Mouse (Mus musculus) MEL (cell line): ENCODE results near the gene Mipol1. TPM values are rescaled to one million over a fixed set of nuclear protein-coding genes. Genes with fewer than 3 reads are reported as not detected.

ENCODE experiments used
- DNase-seq: peaks from one replicate; pipeline ENCODE4 v3.0.0; 2011; ENCODE audit warnings: low read depth, low spot score
- H3K27ac ChIP-seq: 2 replicates; pipeline ENCODE4 v1.5.1; 2012; ENCODE audit warnings: low read depth, mild to moderate bottlenecking, control low read depth, low read length, moderate library complexity; ENCODE audit not compliant: control insufficient read depth
- H3K27me3 ChIP-seq, 2 experiments: fragments of 150-350 bp in 1 of 2; sonication (generic) in 1 of 2; 2 replicates each; pipeline ENCODE4 v1.6.1; 2012; ENCODE audit warnings: low read length in 2 of 2, mild to moderate bottlenecking in 2 of 2, improper control_type of control experiment in 1 of 2, moderate library complexity in 1 of 2; ENCODE audit not compliant: insufficient read depth in 2 of 2, control insufficient read depth in 1 of 2
- H3K36me3 ChIP-seq, 2 experiments: 2 replicates each; pipeline ENCODE4 v1.6.1; 2012 to 2014; ENCODE audit warnings: low read length in 2 of 2, improper control_type of control experiment in 1 of 2, inconsistent platforms in 1 of 2, mild to moderate bottlenecking in 1 of 2; ENCODE audit not compliant: insufficient read depth in 2 of 2, control insufficient read depth in 1 of 2
- H3K4me1 ChIP-seq, 2 experiments: fragments of 150-350 bp in 1 of 2; sonication (generic) in 1 of 2; 2 replicates each; pipeline ENCODE4 v1.6.1; 2012; ENCODE audit warnings: low read length in 2 of 2, improper control_type of control experiment in 1 of 2, mild to moderate bottlenecking in 1 of 2; ENCODE audit not compliant: insufficient read depth in 2 of 2, control insufficient read depth in 1 of 2
- H3K4me3 ChIP-seq, 2 experiments: fragments of 150-350 bp in 1 of 2; sonication (generic) in 1 of 2; 2 replicates each; pipeline ENCODE4 v1.5.1; 2012; ENCODE audit warnings: low read depth in 2 of 2, low read length in 2 of 2, mild to moderate bottlenecking in 2 of 2, moderate library complexity in 2 of 2, control low read depth in 1 of 2, improper control_type of control experiment in 1 of 2; ENCODE audit not compliant: control insufficient read depth in 1 of 2, insufficient read depth in 1 of 2
- H3K79me2 ChIP-seq: 2 replicates; pipeline ENCODE4 v1.6.1; 2012; ENCODE audit warnings: mild to moderate bottlenecking, low read length, moderate library complexity; ENCODE audit not compliant: control insufficient read depth, poor library complexity, insufficient read depth
- H3K9ac ChIP-seq: 2 replicates; pipeline ENCODE4 v1.6.1; 2012; ENCODE audit warnings: low read depth, mild to moderate bottlenecking, control low read depth, low read length, moderate library complexity; ENCODE audit not compliant: control insufficient read depth, poor library complexity, severe bottlenecking
- H3K9me3 ChIP-seq: fragments of 150-350 bp; sonication (generic); replicated peaks from 2 replicates; pipeline ENCODE4 v1.6.1; 2012; ENCODE audit warnings: mild to moderate bottlenecking, low read length, improper control_type of control experiment, moderate library complexity; ENCODE audit not compliant: insufficient read depth
- CTCF ChIP-seq, 3 experiments: IDR thresholded peaks in 2 of 3; conservative IDR thresholded peaks in 1 of 3; 2 replicates each; pipeline ENCODE4 v1.5.1; 2011 to 2012; ENCODE audit warnings: low read length in 3 of 3, low read depth in 2 of 3, mild to moderate bottlenecking in 2 of 3, improper control_type of control experiment in 1 of 3, inconsistent platforms in 1 of 3, mixed read lengths in 1 of 3, moderate library complexity in 1 of 3; ENCODE audit not compliant: control insufficient read depth in 1 of 3, insufficient read depth in 1 of 3, poor library complexity in 1 of 3, severe bottlenecking in 1 of 3
- E2F4 ChIP-seq: IDR thresholded peaks from 2 replicates; pipeline ENCODE4 v1.6.1; 2011; ENCODE audit warnings: low read depth, low read length, improper control_type of control experiment, borderline replicate concordance
- ELF1 ChIP-seq: IDR thresholded peaks from 2 replicates; pipeline ENCODE4 v1.6.1; 2014; ENCODE audit warnings: low read depth, mild to moderate bottlenecking, inconsistent platforms, low read length, improper control_type of control experiment, moderate library complexity
- ETS1 ChIP-seq: IDR thresholded peaks from 2 replicates; pipeline ENCODE4 v1.6.1; 2012; ENCODE audit warnings: low read depth, mild to moderate bottlenecking, inconsistent platforms, low read length, improper control_type of control experiment, moderate library complexity
- MAFK ChIP-seq: IDR thresholded peaks from 2 replicates; pipeline ENCODE4 v1.6.1; 2011; ENCODE audit warnings: low read depth, mild to moderate bottlenecking, low read length, improper control_type of control experiment, borderline replicate concordance
- MAZ ChIP-seq: IDR thresholded peaks from 2 replicates; pipeline ENCODE4 v1.6.1; 2012; ENCODE audit warnings: low read depth, mild to moderate bottlenecking, inconsistent platforms, low read length, improper control_type of control experiment
- POLR2A ChIP-seq, 2 experiments: IDR thresholded peaks; 2 replicates each; pipeline ENCODE4 v1.6.1; 2011 to 2012; ENCODE audit warnings: low read length in 2 of 2, mild to moderate bottlenecking in 2 of 2, control low read depth in 1 of 2, improper control_type of control experiment in 1 of 2, low read depth in 1 of 2, moderate library complexity in 1 of 2; ENCODE audit not compliant: control insufficient read depth in 1 of 2, insufficient read depth in 1 of 2, poor library complexity in 1 of 2
- POLR2AphosphoS2 ChIP-seq: IDR thresholded peaks from 2 replicates; pipeline ENCODE4 v1.6.1; 2011; ENCODE audit warnings: low read length, improper control_type of control experiment
- SMC3 ChIP-seq: IDR thresholded peaks from 2 replicates; pipeline ENCODE4 v1.6.1; 2011; ENCODE audit warnings: low read depth, low read length, improper control_type of control experiment
- TAL1 ChIP-seq: IDR thresholded peaks from 2 replicates; pipeline ENCODE4 v1.6.1; 2012; ENCODE audit warnings: mild to moderate bottlenecking, inconsistent platforms, low read length, moderate library complexity, mixed read lengths
- TBP ChIP-seq: IDR thresholded peaks from 2 replicates; pipeline ENCODE4 v1.8.0; 2011; ENCODE audit warnings: low read depth, low read length, improper control_type of control experiment
- USF1 ChIP-seq: IDR thresholded peaks from 2 replicates; pipeline ENCODE4 v1.6.1; 2014; ENCODE audit warnings: low read depth, mild to moderate bottlenecking, inconsistent platforms, low read length, improper control_type of control experiment, moderate library complexity
- USF2 ChIP-seq, 2 experiments: IDR thresholded peaks; 2 replicates each; pipeline ENCODE4 v1.6.1; 2011 to 2012; ENCODE audit warnings: improper control_type of control experiment in 2 of 2, low read length in 2 of 2, borderline replicate concordance in 1 of 2, inconsistent platforms in 1 of 2, low read depth in 1 of 2, mild to moderate bottlenecking in 1 of 2; ENCODE audit not compliant: insufficient read depth in 1 of 2
- ZC3H11A ChIP-seq: IDR thresholded peaks from 2 replicates; pipeline ENCODE4 v1.6.1; 2012; ENCODE audit warnings: low read depth, mild to moderate bottlenecking, inconsistent platforms, low read length, improper control_type of control experiment
- ZKSCAN1 ChIP-seq: IDR thresholded peaks from 2 replicates; pipeline ENCODE4 v1.6.1; 2012; ENCODE audit warnings: low read depth, mild to moderate bottlenecking, inconsistent platforms, low read length, improper control_type of control experiment, moderate library complexity
- ZMIZ1 ChIP-seq: IDR thresholded peaks from 2 replicates; pipeline ENCODE4 v1.6.1; 2012; ENCODE audit warnings: low read depth, mild to moderate bottlenecking, inconsistent platforms, low read length, improper control_type of control experiment, moderate library complexity
- polyA plus RNA-seq, 2 experiments: library from polyadenylated mRNA; stranded (reverse) in 1 of 2; unstranded in 1 of 2; fragments of >175 nt in 1 of 2; fragments of >200 nt in 1 of 2; gene quantifications; 2 replicates each; pipeline versions ENCODE4 v1.2.1 to v1.2.4; 2012; ENCODE audit warnings: low replicate concordance in 2 of 2, low read depth in 1 of 2; ENCODE audit not compliant: insufficient read length in 2 of 2, insufficient read depth in 1 of 2, missing spikeins in 1 of 2
- total RNA-seq: library from RNA; depleted of rRNA; stranded (reverse); fragments of 300-350 nt; gene quantifications from 2 replicates; pipeline ENCODE4 v1.2.3, GENCODE M21; 2012

Gene Mipol1
- total and polyA plus RNA-seq, 3 experiments, result 4.0 to 8.3 TPM; not detected in 1

DNA sequence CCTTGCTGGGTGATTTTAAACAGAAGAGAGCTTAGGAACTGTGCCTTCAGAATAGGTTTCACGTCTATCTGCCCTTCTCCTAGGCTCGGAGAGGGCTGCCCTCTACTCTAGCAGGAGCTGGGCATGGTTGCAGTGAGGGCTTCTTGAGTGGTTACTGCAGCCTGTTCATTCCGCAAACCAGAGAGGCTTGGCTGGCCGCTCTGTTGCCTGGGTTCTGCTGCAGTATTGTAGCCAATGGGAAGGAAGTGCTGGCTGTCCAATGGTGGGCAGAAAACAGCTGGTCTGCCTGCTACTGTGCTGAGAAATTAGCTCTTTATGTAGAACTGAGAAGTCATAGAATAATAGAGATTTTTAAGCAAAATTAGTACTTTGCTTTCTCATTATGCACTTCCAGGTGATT lies 169.3 kb downstream of the Mipol1 start:
- H3K4me1 ChIP-seq, result peaks cover 0 to 6% of the 10 kb centered on the region in 2 experiments; a peak in 1 of 4 replicates
- H3K27me3 ChIP-seq, result no peaks in the 10 kb centered on the region
- no peaks in the 10 kb centered on the region for H3K9me3 ChIP-seq
- H3K36me3 ChIP-seq, result peaks cover 0 to 3% of the 10 kb centered on the region in 2 experiments; a peak in 1 of 4 replicates
- H3K27ac ChIP-seq, result no peak overlapping the region
- TF ChIP-seq MAFK (no peak), USF2 (IDR thresholded peaks at IDR 0.05; ENCODE audit: borderline replicate concordance in 1 of 2, insufficient read depth in 1 of 2, low read depth in 1 of 2, low read length in 2 of 2) (no peak), TAL1 (no peak), USF1 (no peak), SMC3 (no peak), MAZ (no peak), ZMIZ1 (no peak)
- H3K4me3 ChIP-seq, result no peak overlapping the region
- DNase-seq, result no peak
- no peak overlapping the region for H3K9ac ChIP-seq
- H3K79me2 ChIP-seq, result no peaks in the 10 kb centered on the region

DNA sequence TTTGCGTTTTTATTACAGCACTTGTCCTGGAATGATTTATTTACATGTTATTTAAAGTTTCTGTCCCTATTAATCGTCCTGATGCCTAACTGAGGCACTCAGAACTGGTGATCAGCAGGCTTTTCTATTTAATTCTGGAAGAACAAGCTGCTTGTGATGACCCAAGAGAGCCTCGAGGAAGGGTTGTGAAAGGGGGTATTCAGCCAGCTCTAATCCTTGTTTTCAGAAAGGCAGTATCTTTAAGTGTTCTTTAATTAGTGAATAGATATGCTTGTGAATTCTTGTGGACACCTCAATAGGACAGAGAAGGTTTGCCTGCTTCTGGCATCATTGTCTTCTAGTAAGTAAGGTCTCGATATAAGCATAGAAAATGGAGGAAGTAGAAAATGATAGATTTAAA lies 170.0 kb downstream of the Mipol1 start:
- DNase-seq, result no peak
- Histone ChIP-seq H3K9ac (no peak overlapping the region), H3K9me3 (no peaks in the 10 kb centered on the region), H3K36me3 (peaks cover 0 to 3% of the 10 kb centered on the region in 2 experiments; a peak in 1 of 4 replicates), H3K27me3 (no peaks in the 10 kb centered on the region), H3K79me2 (no peaks in the 10 kb centered on the region), H3K4me3 (no peak overlapping the region), H3K4me1 (peaks cover 0 to 6% of the 10 kb centered on the region in 2 experiments; a peak in 1 of 4 replicates), H3K27ac (no peak overlapping the region)
- TF ChIP-seq ZKSCAN1 (no peak), TBP (no peak), ELF1 (no peak), MAFK (no peak), CTCF (IDR thresholded peaks at IDR 0.05 in 2 of 3, conservative IDR thresholded peaks at IDR 0.05 in 1 of 3; ENCODE audit: control insufficient read depth in 1 of 3, insufficient read depth in 1 of 3, low read depth in 2 of 3, low read length in 3 of 3, poor library complexity in 1 of 3, severe bottlenecking in 1 of 3) (no peak), POLR2AphosphoS2 (no peak), ETS1 (no peak), ZC3H11A (no peak), E2F4 (no peak), POLR2A (IDR thresholded peaks at IDR 0.05; ENCODE audit: control insufficient read depth in 1 of 2, insufficient read depth in 1 of 2, low read depth in 1 of 2, low read length in 2 of 2, poor library complexity in 1 of 2) (no peak)
